Mouse (Mus musculus): ENCODE measurements at regions not wholly inside any gene's neighbourhood (a gene's known extent, or its start where the extent isn't known, plus 50 kb on each side); places are given as distances from the start of the nearest gene placed in this dataset.

DNA sequence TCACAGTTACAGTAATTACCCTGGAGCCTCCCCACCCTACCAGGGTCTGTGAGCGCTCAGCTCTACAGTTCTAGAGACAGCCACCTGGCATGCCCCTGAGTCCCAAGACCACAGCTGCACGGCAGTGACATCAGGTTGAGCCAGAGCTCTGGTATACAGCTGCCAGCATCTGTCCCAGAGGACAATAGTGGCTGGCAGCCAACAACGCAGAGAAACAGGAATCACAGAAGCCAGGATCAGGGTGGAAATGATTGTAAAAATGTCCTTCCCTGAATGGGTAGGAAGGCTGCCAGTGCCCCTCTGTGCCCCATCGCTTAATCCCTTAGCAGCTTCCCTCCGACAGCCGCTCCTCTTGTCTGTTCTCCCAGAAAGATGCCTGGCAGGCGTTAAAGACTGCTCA lies 165.3 kb upstream of the Trpc7 start:
- no peak for TF ChIP-seq CTCF (IDR thresholded peaks at IDR 0.05; ENCODE audit: low read depth, low read length)
- TF ChIP-seq POLR2A (IDR thresholded peaks at IDR 0.05; ENCODE audit: borderline replicate concordance, low read depth, low read length), result no peak

Data from bone marrow macrophage, adult 2 months (primary cell).